Mouse (Mus musculus) layer of hippocampus, adult 11-12 months (tissue): ENCODE data around the gene Clic4.

Experiments used
- DNase-seq: peaks from one replicate; pipeline ENCODE4 v3.0.0; 2022; ENCODE audit warnings: low spot score

The Clic4 gene

GRCm38 (mm10) chr4:135232563-135232962, 40.1 kb downstream of the Clic4 start:
- DNase-seq: no peak

GRCm38 (mm10) chr4:135231543-135231942, 41.1 kb downstream of the Clic4 start:
- DNase-seq: no peak

GRCm38 (mm10) chr4:135231136-135231535, 41.5 kb downstream of the Clic4 start:
- no peak for DNase-seq

GRCm38 (mm10) chr4:135230661-135231060, 42.0 kb downstream of the Clic4 start:
- DNase-seq: no peak

GRCm38 (mm10) chr4:135229871-135230270, 42.7 kb downstream of the Clic4 start:
- DNase-seq: no peak

GRCm38 (mm10) chr4:135228136-135228535, 44.5 kb downstream of the Clic4 start:
- no peak for DNase-seq

GRCm38 (mm10) chr4:135226008-135226667, 46.5 kb downstream of the Clic4 start:
- no peak for DNase-seq

GRCm38 (mm10) chr4:135223808-135224207, 48.8 kb downstream of the Clic4 start:
- no peak for DNase-seq

- no peak for DNase-seq
These were observed 50.8 kb downstream of the Clic4 start for GRCm38 (mm10) chr4:135221632-135222407.

- DNase-seq: no peak
These were observed 52.0 kb downstream of the Clic4 start for GRCm38 (mm10) chr4:135220641-135221040.

- peak; percentile 83 for DNase-seq
These were observed 53.0 kb downstream of the Clic4 start for GRCm38 (mm10) chr4:135219652-135220051.

GRCm38 (mm10) chr4:135209846-135210245, 62.8 kb downstream of the Clic4 start:
- DNase-seq: no peak

GRCm38 (mm10) chr4:135205711-135206600, 66.7 kb downstream of the Clic4 start:
- DNase-seq: peak; percentile 78

GRCm38 (mm10) chr4:135205254-135205653, 67.4 kb downstream of the Clic4 start:
- DNase-seq: no peak

- no peak for DNase-seq
These were observed 67.9 kb downstream of the Clic4 start for GRCm38 (mm10) chr4:135204666-135205065.

GRCm38 (mm10) chr4:135203806-135204560, 68.6 kb downstream of the Clic4 start:
- DNase-seq: no peak

- no peak for DNase-seq
These were observed 69.3 kb downstream of the Clic4 start for GRCm38 (mm10) chr4:135203279-135203678.

GRCm38 (mm10) chr4:135201771-135202170, 70.8 kb downstream of the Clic4 start:
- DNase-seq: no peak

GRCm38 (mm10) chr4:135197857-135198256, 74.8 kb downstream of the Clic4 start:
- no peak for DNase-seq

- no peak for DNase-seq
These were observed 79.8 kb downstream of the Clic4 start for GRCm38 (mm10) chr4:135192841-135193240.

- no peak for DNase-seq
These were observed 81.0 kb downstream of the Clic4 start for GRCm38 (mm10) chr4:135191604-135192003.

GRCm38 (mm10) chr4:135191185-135191584, 81.4 kb downstream of the Clic4 start:
- DNase-seq: no peak
